Mouse (Mus musculus): ENCODE results near the gene Spats1. TPM values are rescaled to one million over a fixed set of nuclear protein-coding genes. Genes with fewer than 3 reads are reported as not detected.

Gene Spats1
- total RNA-seq (2014; fragmentation: Nextera tagmentation) (not detected in 2 replicates), total RNA-seq (2017) (not detected in 2 replicates)

DNA sequence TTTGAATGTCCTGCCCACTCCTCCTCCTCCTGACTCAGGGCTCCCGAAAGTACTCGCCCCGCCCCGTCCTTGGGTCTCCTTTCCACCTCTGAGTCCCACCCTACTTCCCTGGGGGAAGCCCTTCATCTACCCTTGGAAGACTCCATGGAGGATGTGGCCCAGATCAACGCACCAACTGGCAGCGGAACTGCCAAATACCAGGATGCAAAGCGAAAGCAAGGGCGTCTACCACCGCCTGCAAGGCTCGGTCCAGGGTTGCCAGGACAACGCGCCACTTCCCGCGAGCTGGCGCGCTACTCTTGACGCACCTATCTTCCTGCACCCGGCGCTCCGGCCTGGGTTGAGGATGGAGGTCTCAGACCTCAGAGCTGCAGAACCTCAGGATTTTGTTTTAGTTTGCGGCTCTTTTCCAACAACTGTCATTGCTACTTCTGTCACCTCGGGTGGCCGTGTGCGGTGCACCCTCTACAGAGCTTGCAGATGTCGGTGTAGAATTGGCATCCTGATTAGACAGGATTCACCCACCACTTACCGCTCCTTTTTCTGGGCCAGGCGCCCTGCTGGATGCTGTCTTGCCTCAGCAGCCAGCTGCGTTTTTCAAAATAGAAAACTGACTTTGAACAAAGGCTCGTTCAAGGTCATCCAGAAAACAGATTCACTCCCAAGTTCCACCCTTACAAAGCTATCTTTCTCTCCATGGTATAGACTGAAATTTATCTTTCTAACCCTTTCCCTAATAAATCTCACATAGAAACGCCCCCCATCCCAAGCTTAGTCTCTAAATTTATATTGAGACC is at the start of gene Spats1:
TSS of gene Spats1 (minus strand) at position 747 of the 797 bp plus-strand sequence.
- ATAC-seq (replicated peaks; ENCODE audit: low FRiP score, low TSS enrichment, poor library complexity, severe bottlenecking) = peak; percentile 65

DNA sequence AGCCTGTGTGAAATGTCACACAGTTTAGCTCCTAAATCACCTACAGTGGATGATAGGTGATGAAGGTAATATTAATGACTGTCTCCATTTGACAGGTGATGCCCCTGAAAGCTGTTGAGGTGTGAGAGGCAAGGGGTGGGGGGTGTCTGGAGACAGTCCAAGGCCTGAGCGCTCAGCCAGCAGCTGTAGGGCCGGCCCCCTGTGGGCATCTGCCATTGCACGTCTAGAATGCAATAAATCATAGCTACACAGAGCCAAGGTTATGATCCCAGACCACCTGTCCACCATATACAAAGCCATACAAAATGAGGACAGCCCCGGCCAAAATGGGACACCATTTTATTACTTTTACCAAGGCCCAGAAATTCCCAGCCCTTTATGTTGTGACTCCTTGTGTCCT is 49.7 kb upstream of the Spats1 start:
- ATAC-seq (replicated peaks; ENCODE audit: low FRiP score, low TSS enrichment, poor library complexity, severe bottlenecking) = no peak

- ATAC-seq (replicated peaks; ENCODE audit: low FRiP score, low TSS enrichment, poor library complexity, severe bottlenecking) = 0 out of 2 replicates have a peak, but pooled peaks have one; percentile 12
Measured at GRCm38 (mm10) chr17:45523263-45523662, 48.0 kb upstream of the Spats1 start, which contains the start of gene Tcte1. Gene Tcte1 (plus strand): TSS chr17:45523434.

- no peak for ATAC-seq (replicated peaks; ENCODE audit: low FRiP score, low TSS enrichment, poor library complexity, severe bottlenecking)
Measured at GRCm38 (mm10) chr17:45520136-45520535, 44.9 kb upstream of the Spats1 start.

- no peak for ATAC-seq (replicated peaks; ENCODE audit: low FRiP score, low TSS enrichment, poor library complexity, severe bottlenecking)
Measured at GRCm38 (mm10) chr17:45518766-45519475, 43.7 kb upstream of the Spats1 start.

DNA sequence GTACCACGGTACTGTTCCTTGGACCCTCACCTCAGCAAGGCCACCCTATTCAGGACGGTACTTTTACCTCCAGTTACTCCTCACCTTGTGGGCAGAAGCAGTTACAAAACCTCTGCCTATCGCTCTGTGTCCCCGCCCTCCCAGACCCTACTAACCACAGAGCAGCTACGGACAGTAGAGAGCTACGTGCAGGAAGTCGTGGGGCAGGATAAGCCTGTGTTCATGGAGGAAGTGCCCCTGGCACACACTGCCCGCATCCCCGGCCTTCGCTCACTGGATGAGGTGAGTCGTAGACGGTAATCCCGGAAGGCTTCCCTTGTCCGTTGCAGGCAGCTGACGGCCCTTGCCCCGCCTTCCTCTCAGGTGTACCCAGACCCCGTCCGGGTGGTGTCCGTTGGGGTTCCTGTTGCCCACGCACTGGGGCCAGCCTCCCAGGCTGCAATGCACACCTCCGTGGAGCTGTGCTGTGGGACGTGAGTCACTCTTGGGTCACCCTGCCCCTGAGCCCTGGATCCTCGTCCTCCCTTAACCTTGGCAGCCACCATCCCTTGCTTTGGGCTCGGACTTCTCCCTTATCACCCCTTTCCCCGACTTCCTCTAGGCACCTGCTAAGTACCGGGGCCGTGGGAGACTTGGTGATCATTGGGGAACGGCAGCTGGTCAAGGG is 42.5 kb upstream of the Spats1 start:
- no peak for ATAC-seq (replicated peaks; ENCODE audit: low FRiP score, low TSS enrichment, poor library complexity, severe bottlenecking)

DNA sequence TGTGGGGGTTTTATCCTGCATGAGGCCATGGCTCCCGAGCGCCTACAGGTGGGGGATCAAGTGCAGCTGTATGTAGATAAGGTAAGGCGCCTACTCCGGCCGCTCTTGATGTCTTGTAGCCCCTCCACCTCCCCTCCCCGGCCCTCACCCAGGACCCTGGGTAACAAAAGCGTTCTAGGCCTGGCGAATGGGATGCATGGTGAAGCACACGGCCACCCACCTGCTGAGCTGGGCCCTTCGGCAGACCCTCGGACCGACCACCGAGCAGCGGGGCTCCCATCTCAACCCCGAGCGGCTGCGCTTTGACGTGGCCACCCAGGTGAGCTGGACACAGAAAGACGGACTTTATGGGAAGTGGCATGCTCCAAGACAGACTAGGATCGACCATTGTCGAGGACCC is 41.9 kb upstream of the Spats1 start:
- no peak for ATAC-seq (replicated peaks; ENCODE audit: low FRiP score, low TSS enrichment, poor library complexity, severe bottlenecking)

DNA sequence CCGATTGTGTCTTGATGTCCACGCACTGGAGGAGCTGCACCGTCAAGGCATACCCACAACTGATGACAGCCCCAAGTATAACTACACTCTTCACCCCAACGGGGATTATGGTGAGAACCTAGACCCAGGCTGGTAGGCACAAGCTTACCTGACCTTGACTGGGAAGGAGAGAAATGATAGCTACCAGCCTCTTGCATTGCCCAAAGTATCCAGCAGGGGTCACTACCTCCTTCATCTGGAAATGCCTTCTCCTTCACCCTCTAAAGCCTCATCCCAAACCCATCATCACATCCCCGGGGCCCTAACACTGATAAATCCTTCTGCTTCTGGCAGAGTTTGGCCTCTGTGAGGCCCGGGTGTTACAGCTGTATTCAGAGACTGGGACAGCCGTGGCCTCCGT is 41.3 kb upstream of the Spats1 start:
- ATAC-seq (replicated peaks; ENCODE audit: low FRiP score, low TSS enrichment, poor library complexity, severe bottlenecking) = peak; percentile 76

DNA sequence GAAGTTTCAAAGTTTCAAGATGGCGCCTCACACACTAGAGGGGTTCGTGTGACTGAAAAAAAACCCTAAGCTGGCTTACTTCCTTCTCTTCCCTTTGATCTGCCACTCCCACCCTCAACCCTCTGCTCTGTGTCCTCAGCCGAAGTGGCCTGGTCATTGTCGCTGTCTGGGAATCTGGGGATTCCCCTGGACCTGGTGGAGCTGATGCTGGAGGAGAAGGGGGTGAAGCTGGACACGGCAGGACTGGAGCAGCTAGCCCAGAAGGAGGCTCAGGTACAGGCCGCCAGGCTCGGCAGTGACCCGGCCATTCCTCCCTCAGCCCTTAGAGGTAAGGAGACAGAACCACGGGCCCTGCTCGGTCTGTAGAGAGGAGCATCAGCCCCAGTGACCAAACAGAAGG is 40.6 kb upstream of the Spats1 start:
- no peak for ATAC-seq (replicated peaks; ENCODE audit: low FRiP score, low TSS enrichment, poor library complexity, severe bottlenecking)

GRCm38 (mm10) chr17:45515204-45515726 is 40.0 kb upstream of the Spats1 start:
- no peak for ATAC-seq (replicated peaks; ENCODE audit: low FRiP score, low TSS enrichment, poor library complexity, severe bottlenecking)

GRCm38 (mm10) chr17:45511757-45512156 is 36.5 kb upstream of the Spats1 start:
- ATAC-seq (replicated peaks; ENCODE audit: low FRiP score, low TSS enrichment, poor library complexity, severe bottlenecking) = no peak

- no peak for ATAC-seq (replicated peaks; ENCODE audit: low FRiP score, low TSS enrichment, poor library complexity, severe bottlenecking)
Measured at GRCm38 (mm10) chr17:45510871-45511270, 35.7 kb upstream of the Spats1 start.

DNA sequence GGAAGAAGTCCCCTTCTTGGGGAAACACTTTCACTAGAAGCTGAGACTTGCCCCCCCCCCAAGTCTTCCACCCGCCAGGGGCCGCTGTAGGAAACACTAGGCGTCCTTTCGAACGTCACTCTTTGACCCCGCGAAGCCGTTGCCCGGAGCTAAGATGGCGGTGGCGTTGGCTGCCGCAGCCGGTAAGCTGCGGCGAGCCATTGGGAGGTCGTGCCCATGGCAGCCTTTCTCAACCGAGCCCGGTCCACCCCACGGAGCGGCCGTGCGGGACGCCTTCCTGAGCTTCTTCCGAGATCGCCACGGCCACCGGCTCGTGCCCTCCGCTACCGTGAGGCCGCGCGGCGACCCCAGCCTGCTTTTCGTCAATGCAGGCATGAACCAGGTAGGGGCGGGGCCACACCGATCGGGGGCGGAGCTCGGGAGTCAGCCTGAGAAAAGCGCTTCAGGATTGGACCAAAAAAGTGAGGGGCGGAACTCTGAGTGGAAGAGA is 31.5 kb upstream of the Spats1 start, which contains the start of gene Aars2:
TSS of gene Aars2 (plus strand) at position 142 of the 490 bp plus-strand sequence.
- ATAC-seq (replicated peaks; ENCODE audit: low FRiP score, low TSS enrichment, poor library complexity, severe bottlenecking) = peak; percentile 88

DNA sequence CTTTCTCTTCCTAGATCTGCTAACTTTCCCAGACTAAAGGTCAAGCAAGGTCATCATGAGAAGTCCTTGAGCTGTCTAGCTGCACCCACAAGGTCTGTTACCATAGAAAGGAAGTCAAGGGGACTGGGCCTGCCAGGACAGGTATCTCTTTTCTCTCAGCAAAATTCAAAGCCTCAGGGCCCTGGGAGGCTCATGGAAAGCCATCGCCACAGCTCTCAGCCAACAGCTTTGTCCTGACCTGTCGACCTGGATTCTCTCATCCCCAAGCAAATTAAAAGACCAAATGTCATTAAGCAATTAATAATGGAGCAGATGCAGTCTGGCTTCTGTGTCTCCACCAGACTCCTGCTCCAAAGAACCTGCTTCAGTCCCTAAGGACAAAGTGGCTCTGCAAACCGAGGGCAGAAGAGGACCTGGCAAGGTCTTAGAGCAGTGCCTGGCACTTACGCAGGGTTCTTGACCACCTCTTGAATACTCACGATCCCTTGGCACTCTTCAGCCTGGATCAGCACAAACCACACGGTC is 30.8 kb upstream of the Spats1 start:
- ATAC-seq (replicated peaks; ENCODE audit: low FRiP score, low TSS enrichment, poor library complexity, severe bottlenecking) = no peak

- ATAC-seq (replicated peaks; ENCODE audit: low FRiP score, low TSS enrichment, poor library complexity, severe bottlenecking) = peak; percentile 18
Measured at GRCm38 (mm10) chr17:45503301-45503973, 28.2 kb upstream of the Spats1 start.

DNA sequence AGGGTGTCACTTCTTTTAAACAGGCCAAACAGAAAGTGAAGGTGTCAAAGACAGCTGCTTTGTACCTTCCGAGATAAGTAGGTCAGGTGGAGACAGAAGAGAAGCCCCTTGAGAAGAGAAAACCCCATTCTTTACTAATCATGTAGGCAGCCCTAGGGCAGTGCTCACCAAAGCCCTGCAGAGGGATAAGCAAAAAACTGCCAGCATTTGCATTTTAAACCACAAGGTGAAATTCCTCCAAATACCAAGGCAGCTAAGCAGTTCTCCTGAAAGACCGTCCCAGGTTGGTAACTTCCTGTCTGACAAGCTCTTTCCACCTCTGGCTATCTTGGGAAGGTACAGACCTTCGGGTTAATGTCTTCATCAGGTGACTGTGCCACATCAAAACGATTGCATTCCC is 27.1 kb upstream of the Spats1 start:
- ATAC-seq (replicated peaks; ENCODE audit: low FRiP score, low TSS enrichment, poor library complexity, severe bottlenecking) = no peak

DNA sequence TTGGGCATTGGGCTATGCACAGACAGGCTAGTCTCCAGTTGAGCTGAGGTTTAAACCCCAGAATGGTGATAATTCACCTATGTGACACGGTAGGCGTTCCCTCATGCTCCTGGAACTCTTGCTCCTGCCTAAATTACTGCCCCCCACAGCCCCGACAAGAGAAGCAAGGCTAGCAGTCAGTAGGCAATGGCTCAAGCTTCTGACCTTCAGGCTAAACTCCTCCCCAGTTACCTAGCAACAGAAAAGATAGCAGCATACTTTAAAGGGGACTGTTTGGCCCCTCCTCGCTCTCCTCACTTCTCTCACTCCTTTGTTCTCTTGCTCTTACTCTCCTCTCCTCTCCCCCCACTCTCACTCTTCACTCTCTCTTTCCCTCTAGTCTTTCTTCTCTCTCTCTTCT is 25.8 kb upstream of the Spats1 start:
- ATAC-seq (replicated peaks; ENCODE audit: low FRiP score, low TSS enrichment, poor library complexity, severe bottlenecking) = no peak

GRCm38 (mm10) chr17:45499516-45499915 is 24.3 kb upstream of the Spats1 start:
- ATAC-seq (replicated peaks; ENCODE audit: low FRiP score, low TSS enrichment, poor library complexity, severe bottlenecking) = no peak

- ATAC-seq (replicated peaks; ENCODE audit: low FRiP score, low TSS enrichment, poor library complexity, severe bottlenecking) = no peak
Measured at GRCm38 (mm10) chr17:45498397-45498796, 23.2 kb upstream of the Spats1 start.
